Mouse (Mus musculus) liver, embryonic 14.5 days (tissue): ENCODE measurements around the gene Ninl.

Experiments used
- CTCF ChIP-seq: IDR thresholded peaks from 2 replicates; pipeline ENCODE4 v1.5.1; 2016; ENCODE audit warnings: antibody characterized with exemption, low read depth, control low read depth
- EP300 ChIP-seq: IDR thresholded peaks from 2 replicates; pipeline ENCODE4 v1.6.1; 2016; ENCODE audit warnings: antibody characterized with exemption, low read depth

DNA sequence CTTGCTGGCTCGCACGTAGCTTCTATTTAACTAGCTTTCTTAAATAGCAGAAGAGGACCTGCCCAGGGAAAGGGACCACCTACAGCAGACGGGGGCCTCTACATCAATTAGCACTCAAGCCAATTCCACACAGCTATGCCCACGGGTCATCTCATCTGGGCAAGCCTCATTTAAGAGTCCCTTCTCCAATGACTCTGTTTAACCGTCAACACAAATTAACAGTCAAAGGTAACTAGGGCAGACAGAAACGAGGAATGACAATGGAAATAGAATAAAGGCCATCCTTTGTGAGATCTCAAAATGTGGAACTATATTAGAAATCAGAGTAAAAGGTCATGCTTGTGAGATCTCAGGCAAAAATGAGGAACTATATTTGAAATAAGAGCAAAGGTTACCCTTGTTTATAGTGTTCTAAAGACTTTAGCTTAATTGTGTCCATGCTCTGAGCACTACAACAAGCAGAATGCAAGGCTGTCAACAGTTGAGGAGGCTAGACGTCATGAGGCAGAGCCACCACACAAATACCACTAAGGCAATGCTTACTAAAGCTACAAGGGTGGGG lies 143.4 kb downstream of the Ninl start:
- TF ChIP-seq CTCF (no peak), EP300 (no peak)
